In the genomic region with DNA sequence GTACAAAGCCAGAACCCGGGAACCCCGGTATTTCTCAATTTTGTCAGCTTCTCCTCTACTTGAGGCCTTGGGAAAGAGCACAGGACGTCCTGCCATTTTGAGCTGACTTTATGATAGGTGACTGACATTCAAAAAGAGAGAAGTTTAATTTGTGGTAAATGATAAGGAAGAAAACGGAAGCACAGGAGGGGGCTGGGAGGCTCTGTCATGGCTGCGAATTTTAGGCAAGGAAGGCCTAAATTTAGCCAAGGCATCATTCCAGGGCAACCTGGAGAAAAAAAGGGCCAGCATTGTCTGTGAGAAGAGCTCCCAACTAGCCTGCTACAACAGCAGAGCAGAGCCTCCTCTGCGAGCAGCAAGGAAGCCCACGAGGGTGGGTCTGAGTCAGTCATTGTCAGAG, we compare ENCODE assay signal across 16 mouse cellular contexts. TPM values are rescaled to one million over a fixed set of nuclear protein-coding genes. Genes with fewer than 3 reads are reported as not detected.
DNase-seq lines count a peak whose midpoint lies in the region; ATAC-seq and TF ChIP-seq lines count a peak whose summit lies in the region.
"Had no signal": no experiment of that assay in that cellular context is flagged by ENCODE, and none has a peak within 500 bp of the region (broad histone marks: within the 10 kb centered on the region; RNA-seq: fewer than 3 reads in every experiment).

No protein-coding gene starts in this region.

- peak; percentile 73 for DNase-seq in midbrain, embryonic 11.5 days (ENCODE audit: low spot score, missing footprints)
- DNase-seq in midbrain, embryonic 10.5 days (ENCODE audit: low spot score) = no peak
- DNase-seq in MEL (ENCODE audit: low read depth, low spot score) (peak; percentile 68), MEL-GATA-1-ER (ENCODE audit: extremely low read depth, low read depth) (peak; percentile 53)
- no peak for DNase-seq in left cerebral cortex, adult 18-20 months (ENCODE audit: low spot score in 2 of 2)
- no peak for DNase-seq in kidney, postnatal 25 days
- DNase-seq: adrenal gland, adult 8-10 months; cerebellum, adult 11 months; cerebellum, adult 11-12 months; cerebellum, adult 8-10 months had no signal

- TF ChIP-seq POLR2A in MEL (IDR thresholded peaks at IDR 0.05; ENCODE audit: control insufficient read depth in 1 of 2, insufficient read depth in 1 of 2, low read depth in 1 of 2, low read length in 2 of 2, poor library complexity in 1 of 2) = no peak

- no peak for ATAC-seq in midbrain, embryonic 11.5 days (ENCODE audit: low FRiP score)
- ATAC-seq: Patski had no signal

- H3K9ac ChIP-seq in midbrain, embryonic 11.5 days (ENCODE audit: low read length) = no peak overlapping the region
- no peak overlapping the region for H3K9ac ChIP-seq in MEL (ENCODE audit: control insufficient read depth, low read depth, low read length, poor library complexity, severe bottlenecking)

- H3K27ac ChIP-seq in midbrain, embryonic 11.5 days (ENCODE audit: low read depth, low read length) = no peak overlapping the region
- no peak overlapping the region for H3K27ac ChIP-seq in midbrain, embryonic 10.5 days (replicated peaks)
- H3K27ac ChIP-seq in MEL (ENCODE audit: control insufficient read depth, low read depth, low read length) = no peak overlapping the region

- TF ChIP-seq CTCF in MEL (IDR thresholded peaks at IDR 0.05 in 2 of 3, conservative IDR thresholded peaks at IDR 0.05 in 1 of 3; ENCODE audit: control insufficient read depth in 1 of 3, insufficient read depth in 1 of 3, low read depth in 2 of 3, low read length in 3 of 3, poor library complexity in 1 of 3, severe bottlenecking in 1 of 3) = no peak; a peak in 1 of 6 replicates

- peak in 1 of 2 experiments; percentile 49; a peak in 2 of 4 replicates for TF ChIP-seq EP300 in MEL (IDR thresholded peaks at IDR 0.05; ENCODE audit: low read depth in 1 of 2, low read length in 2 of 2)

- H3K79me2 ChIP-seq in MEL (ENCODE audit: control insufficient read depth, insufficient read depth, low read length, poor library complexity) = no peaks in the 10 kb centered on the region

- no peaks in the 10 kb centered on the region for H3K36me3 ChIP-seq in midbrain, embryonic 11.5 days (ENCODE audit: control insufficient read depth, insufficient read depth, low read length)
- H3K36me3 ChIP-seq in midbrain, embryonic 10.5 days = no peaks in the 10 kb centered on the region
- H3K36me3 ChIP-seq in MEL (ENCODE audit: control insufficient read depth in 1 of 2, insufficient read depth in 2 of 2, low read length in 2 of 2) = no peaks in the 10 kb centered on the region
- H3K36me3 ChIP-seq: G1E had no signal

- 54% methylated on average over 7 of the region's 7 CpGs for WGBS in midbrain, embryonic 11.5 days
- WGBS in midbrain, embryonic 10.5 days = 57% methylated on average over 7 of the region's 7 CpGs

- peaks cover 39% of the 10 kb centered on the region for H3K27me3 ChIP-seq in midbrain, embryonic 11.5 days (ENCODE audit: control insufficient read depth, insufficient read depth, low read length)
- H3K27me3 ChIP-seq in midbrain, embryonic 10.5 days (ENCODE audit: low read depth, poor library complexity, severe bottlenecking) = peaks cover 58% of the 10 kb centered on the region
- H3K27me3 ChIP-seq in MEL (ENCODE audit: control insufficient read depth in 1 of 2, insufficient read depth in 2 of 2, low read length in 2 of 2) = no peaks in the 10 kb centered on the region

- no peak overlapping the region for H3K4me2 ChIP-seq in midbrain, embryonic 11.5 days

- H3K9me3 ChIP-seq in midbrain, embryonic 11.5 days (ENCODE audit: control insufficient read depth, low read length) = no peaks in the 10 kb centered on the region
- H3K9me3 ChIP-seq in midbrain, embryonic 10.5 days (replicated peaks) = no peaks in the 10 kb centered on the region
- peaks cover 11% of the 10 kb centered on the region for H3K9me3 ChIP-seq in MEL (replicated peaks; ENCODE audit: insufficient read depth, low read length)

- H3K4me1 ChIP-seq in midbrain, embryonic 11.5 days (ENCODE audit: control insufficient read depth, insufficient read depth, low read length) = peaks cover 13% of the 10 kb centered on the region
- peaks cover 40% of the 10 kb centered on the region for H3K4me1 ChIP-seq in midbrain, embryonic 10.5 days
- no peaks in the 10 kb centered on the region for H3K4me1 ChIP-seq in MEL (ENCODE audit: control insufficient read depth in 1 of 2, insufficient read depth in 2 of 2, low read length in 2 of 2)

- no peak for TF ChIP-seq RAD21 in MEL (IDR thresholded peaks at IDR 0.05; ENCODE audit: low read depth, low read length)

- H3K4me3 ChIP-seq in midbrain, embryonic 11.5 days (ENCODE audit: low read depth, low read length) = no peak overlapping the region
- H3K4me3 ChIP-seq in midbrain, embryonic 10.5 days = no peak overlapping the region
- no peak overlapping the region for H3K4me3 ChIP-seq in MEL (ENCODE audit: control insufficient read depth in 1 of 2, insufficient read depth in 1 of 2, low read depth in 2 of 2, low read length in 2 of 2)

TF ChIP-seq in MEL, 35 proteins besides CTCF, POLR2A, EP300 and RAD21:
- TF ChIP-seq UBTF (IDR thresholded peaks at IDR 0.05; ENCODE audit: borderline replicate concordance, insufficient read depth, low read depth, low read length) (no peak), ELF1 (IDR thresholded peaks at IDR 0.05; ENCODE audit: low read depth, low read length) (peak; percentile 51; the same call in 1 of the 2 replicates), USF1 (IDR thresholded peaks at IDR 0.05; ENCODE audit: low read depth, low read length) (no peak), KAT2A (conservative IDR thresholded peaks at IDR 0.05; ENCODE audit: low read depth, low read length) (no peak), GATA1 (IDR thresholded peaks at IDR 0.05; ENCODE audit: low read depth, low read length) (peak; percentile 64), CHD2 (IDR thresholded peaks at IDR 0.05; ENCODE audit: low read length) (0 out of 2 replicates have a peak, but pooled peaks have one; percentile 17), ETS1 (IDR thresholded peaks at IDR 0.05; ENCODE audit: low read depth, low read length) (peak; percentile 65), BHLHE40 (IDR thresholded peaks at IDR 0.05; ENCODE audit: borderline replicate concordance, low read depth, low read length) (0 out of 2 replicates have a peak, but pooled peaks have one; percentile 11), MAZ (IDR thresholded peaks at IDR 0.05; ENCODE audit: low read depth, low read length) (peak; percentile 67), TCF12 (IDR thresholded peaks at IDR 0.05; ENCODE audit: low read depth, low read length) (0 out of 2 replicates have a peak, but pooled peaks have one; percentile 24)

RNA-seq across cellular contexts. Expression of a gene that starts 5.3 kb away (rescaled TPM):
- polyA plus RNA-seq in midbrain, embryonic 11.5 days (2014; fragmentation: Nextera tagmentation; extraction: Ambion mirVana) = 2.6 and 3.5 TPM in 2 replicates
- 3.3 and 4.7 TPM in 2 replicates for polyA plus RNA-seq in midbrain, embryonic 10.5 days (2016; fragmentation: Nextera tagmentation; extraction: Ambion mirVana)
- total RNA-seq in MEL (2012; rRNA removed) = 4.4 and 6.9 TPM in 2 replicates
- 1 to 10 TPM in 1 of 2 experiments, not detected in 1; 4.8 TPM for polyA plus RNA-seq in MEL (2012; ENCODE audit: insufficient read depth in 1 of 2, insufficient read length in 2 of 2, low read depth in 1 of 2, low replicate concordance in 2 of 2, missing spikeins in 1 of 2)
- 1 to 10 TPM; 4.2 to 4.5 TPM for total RNA-seq in left cerebral cortex, adult 18-20 months (2021)
- total RNA-seq: CH12.LX, G1E had no signal
- polyA plus RNA-seq: activated CD4-positive, CD25-positive, alpha-beta regulatory T cell, adult 4 months; C2C12; CD4-positive, CD25-positive, alpha-beta regulatory T cell, adult 4 months; G1E had no signal

RNA-seq across cellular contexts. Expression of a gene that starts 34.3 kb away (rescaled TPM):
- polyA plus RNA-seq in midbrain, embryonic 11.5 days (2014; fragmentation: Nextera tagmentation; extraction: Ambion mirVana) = 0.25 TPM in 1 of 2 replicates, not detected in the other
- polyA plus RNA-seq in midbrain, embryonic 10.5 days (2016; fragmentation: Nextera tagmentation; extraction: Ambion mirVana) = 1.3 and 1.5 TPM in 2 replicates
- total RNA-seq in MEL (2012; rRNA removed) = not detected in 2 replicates
- not detected for polyA plus RNA-seq in MEL (2012; ENCODE audit: insufficient read depth in 1 of 2, insufficient read length in 2 of 2, low read depth in 1 of 2, low replicate concordance in 2 of 2, missing spikeins in 1 of 2)
- total RNA-seq in left cerebral cortex, adult 18-20 months (2021) = 1 to 10 TPM; 4.9 to 7.1 TPM
- total RNA-seq: CH12.LX had no signal
- polyA plus RNA-seq: activated CD4-positive, CD25-positive, alpha-beta regulatory T cell, adult 4 months; CD4-positive, CD25-positive, alpha-beta regulatory T cell, adult 4 months; G1E had no signal

Comparison
In these comparisons a context has a peak if more than half of its experiments do, and no peak if none do; other contexts are left out.
1. DNase-seq: peak in midbrain, embryonic 11.5 days (single experiment), MEL (single experiment) and MEL-GATA-1-ER (single experiment); none in midbrain, embryonic 10.5 days (single experiment), left cerebral cortex, adult 18-20 months (0 of 2) and kidney, postnatal 25 days (0 of 2).